Mouse (Mus musculus) hindbrain, embryonic 15.5 days (tissue): Measurements from ENCODE around the gene Mx1. TPM values are rescaled to one million over a fixed set of nuclear protein-coding genes. Genes with fewer than 3 reads are reported as not detected.
A peak's percentile ranks its signal among the peaks of the same experiment; 100 is the strongest.

Experiments
- ATAC-seq: fragments of 200-750 bp; cut with Nextera tagmentation; 2 replicates; pipeline ENCODE4 v1.8.0; 2017; ENCODE audit warnings: low read depth, moderate number of reproducible peaks, moderate TSS enrichment; ENCODE audit not compliant: low FRiP score
- H3K27ac ChIP-seq: fragments of 300-500 bp; sonication (generic); replicated peaks from 2 replicates; pipeline ENCODE4 v1.5.1; 2015; ENCODE audit warnings: mild to moderate bottlenecking, inconsistent platforms
- H3K27me3 ChIP-seq: fragments of 300-500 bp; sonication (generic); 2 replicates; pipeline ENCODE4 v1.6.1; 2015; ENCODE audit warnings: control low read depth, inconsistent platforms
- H3K36me3 ChIP-seq: fragments of 300-500 bp; sonication (generic); 2 replicates; pipeline ENCODE4 v1.6.1; 2015; ENCODE audit warnings: control low read depth, inconsistent platforms
- H3K4me1 ChIP-seq: fragments of 300-500 bp; sonication (generic); replicated peaks from 2 replicates; pipeline ENCODE4 v1.6.1; 2015; ENCODE audit warnings: control low read depth, inconsistent platforms
- H3K4me2 ChIP-seq: fragments of 300-500 bp; sonication (generic); 2 replicates; pipeline ENCODE4 v1.6.1; 2015; ENCODE audit warnings: moderate library complexity, mild to moderate bottlenecking, inconsistent platforms
- H3K4me3 ChIP-seq: fragments of 300-500 bp; sonication (generic); 2 replicates; pipeline ENCODE4 v1.5.1; 2015; ENCODE audit warnings: mild to moderate bottlenecking, inconsistent platforms
- H3K9ac ChIP-seq: fragments of 300-500 bp; sonication (generic); 2 replicates; pipeline ENCODE4 v1.6.1; 2015; ENCODE audit warnings: inconsistent platforms
- H3K9me3 ChIP-seq: fragments of 300-500 bp; sonication (generic); 2 replicates; pipeline ENCODE4 v1.6.1; 2016; ENCODE audit warnings: control low read depth, inconsistent platforms
- WGBS: fragments of 180-500 bp; shearing (Covaris S2); methylation state at CpG from one replicate; pipeline ENCODE4 v1.1.7; 2015; 5-methylcytosine and 5-hydroxymethylcytosine counted together
- polyA plus RNA-seq: library from polyadenylated mRNA; unstranded; fragments of >200 nt; fragmentation: Nextera tagmentation; extraction: Ambion mirVana; gene quantifications from 2 replicates; pipeline ENCODE4 v1.2.1, GENCODE M21; 2015

Mx1 gene
- polyA plus RNA-seq, 1 experiment from 2014 or later, result 0.17 TPM

- ATAC-seq, result no peak
- Histone ChIP-seq H3K27me3 (no peaks in the 10 kb centered on the region), H3K36me3 (no peaks in the 10 kb centered on the region)
Observed at GRCm38 (mm10) chr16:97438191-97438590, 24.5 kb downstream of the Mx1 start.

GRCm38 (mm10) chr16:97437448-97438056 lies 25.2 kb downstream of the Mx1 start:
- no peak for ATAC-seq
- no peak overlapping the region for H3K27ac ChIP-seq
- 59% methylated on average over 1 of the region's 1 CpGs for WGBS
- no peaks in the 10 kb centered on the region for H3K9me3 ChIP-seq
- no peaks in the 10 kb centered on the region for H3K4me1 ChIP-seq
- H3K4me3 ChIP-seq, result no peak overlapping the region
- no peak overlapping the region for H3K4me2 ChIP-seq
- H3K27me3 ChIP-seq, result no peaks in the 10 kb centered on the region
- H3K36me3 ChIP-seq, result no peaks in the 10 kb centered on the region
- no peak overlapping the region for H3K9ac ChIP-seq

More at GRCm38 (mm10) chr16:97438191-97438590, 24.5 kb downstream of the Mx1 start:
- H3K27ac ChIP-seq, result no peak overlapping the region
- H3K4me1 ChIP-seq, result no peaks in the 10 kb centered on the region
- H3K9me3 ChIP-seq, result no peaks in the 10 kb centered on the region
- H3K9ac ChIP-seq, result no peak overlapping the region
- no peak overlapping the region for H3K4me2 ChIP-seq
- WGBS, result 69% methylated on average over 3 of the region's 3 CpGs
- H3K4me3 ChIP-seq, result no peak overlapping the region

- H3K4me2 ChIP-seq, result no peak overlapping the region
- 66% methylated on average over 2 of the region's 2 CpGs for WGBS
- no peak for ATAC-seq
Observed at GRCm38 (mm10) chr16:97434206-97434605, 28.5 kb downstream of the Mx1 start.

GRCm38 (mm10) chr16:97431328-97431727 lies 31.4 kb downstream of the Mx1 start:
- Histone ChIP-seq H3K9ac (no peak overlapping the region), H3K9me3 (no peaks in the 10 kb centered on the region), H3K4me2 (no peak overlapping the region), H3K4me1 (no peaks in the 10 kb centered on the region), H3K27ac (no peak overlapping the region), H3K27me3 (no peaks in the 10 kb centered on the region), H3K4me3 (no peak overlapping the region), H3K36me3 (no peaks in the 10 kb centered on the region)
- no peak for ATAC-seq
- 82% methylated on average over 4 of the region's 4 CpGs for WGBS

More at GRCm38 (mm10) chr16:97434206-97434605, 28.5 kb downstream of the Mx1 start:
- no peak overlapping the region for H3K27ac ChIP-seq
- H3K9ac ChIP-seq, result no peak overlapping the region
- no peaks in the 10 kb centered on the region for H3K9me3 ChIP-seq
- H3K27me3 ChIP-seq, result no peaks in the 10 kb centered on the region
- H3K4me1 ChIP-seq, result no peaks in the 10 kb centered on the region
- H3K4me3 ChIP-seq, result no peak overlapping the region
- H3K36me3 ChIP-seq, result no peaks in the 10 kb centered on the region

- Histone ChIP-seq H3K4me2 (no peak overlapping the region), H3K4me1 (no peaks in the 10 kb centered on the region), H3K4me3 (no peak overlapping the region), H3K36me3 (no peaks in the 10 kb centered on the region), H3K27ac (no peak overlapping the region), H3K27me3 (no peaks in the 10 kb centered on the region), H3K9me3 (no peaks in the 10 kb centered on the region), H3K9ac (no peak overlapping the region)
- no peak for ATAC-seq
- WGBS, result 96% methylated on average over 4 of the region's 4 CpGs
Observed at GRCm38 (mm10) chr16:97430091-97430490, 32.6 kb downstream of the Mx1 start.

GRCm38 (mm10) chr16:97428026-97428425 lies 34.7 kb downstream of the Mx1 start:
- H3K4me1 ChIP-seq, result no peaks in the 10 kb centered on the region
- H3K36me3 ChIP-seq, result no peaks in the 10 kb centered on the region
- ATAC-seq, result no peak
- H3K9ac ChIP-seq, result no peak overlapping the region
- H3K4me2 ChIP-seq, result no peak overlapping the region
- H3K9me3 ChIP-seq, result no peaks in the 10 kb centered on the region
- no peak overlapping the region for H3K27ac ChIP-seq
- WGBS, result 85% methylated on average over 3 of the region's 3 CpGs
- H3K27me3 ChIP-seq, result no peaks in the 10 kb centered on the region
- no peak overlapping the region for H3K4me3 ChIP-seq

GRCm38 (mm10) chr16:97423627-97424026 lies 39.1 kb downstream of the Mx1 start:
- no peaks in the 10 kb centered on the region for H3K9me3 ChIP-seq
- ATAC-seq, result no peak
- no peak overlapping the region for H3K4me3 ChIP-seq
- no peak overlapping the region for H3K4me2 ChIP-seq
- H3K36me3 ChIP-seq, result no peaks in the 10 kb centered on the region
- WGBS, result 70% methylated on average over 1 of the region's 1 CpGs
- no peak overlapping the region for H3K9ac ChIP-seq
- H3K27ac ChIP-seq, result no peak overlapping the region
- no peaks in the 10 kb centered on the region for H3K4me1 ChIP-seq
- H3K27me3 ChIP-seq, result no peaks in the 10 kb centered on the region

- no peak overlapping the region for H3K4me2 ChIP-seq
- H3K9me3 ChIP-seq, result no peaks in the 10 kb centered on the region
- H3K27ac ChIP-seq, result no peak overlapping the region
- WGBS, result 79% methylated on average over 6 of the region's 6 CpGs
- no peak overlapping the region for H3K4me3 ChIP-seq
- H3K36me3 ChIP-seq, result no peaks in the 10 kb centered on the region
- no peak for ATAC-seq
- H3K27me3 ChIP-seq, result no peaks in the 10 kb centered on the region
- no peak overlapping the region for H3K9ac ChIP-seq
- no peaks in the 10 kb centered on the region for H3K4me1 ChIP-seq
Observed at GRCm38 (mm10) chr16:97421671-97422070, 41.0 kb downstream of the Mx1 start.

- Histone ChIP-seq H3K9me3 (no peaks in the 10 kb centered on the region), H3K4me3 (no peak overlapping the region), H3K27ac (no peak overlapping the region), H3K4me2 (no peak overlapping the region), H3K36me3 (no peaks in the 10 kb centered on the region), H3K4me1 (no peaks in the 10 kb centered on the region), H3K9ac (no peak overlapping the region), H3K27me3 (no peaks in the 10 kb centered on the region)
- 95% methylated on average over 6 of the region's 6 CpGs for WGBS
- ATAC-seq, result no peak
Observed at GRCm38 (mm10) chr16:97418749-97419453, 43.8 kb downstream of the Mx1 start.

GRCm38 (mm10) chr16:97417896-97418542 lies 44.7 kb downstream of the Mx1 start:
- WGBS, result 22% methylated on average over 4 of the region's 4 CpGs
- Histone ChIP-seq H3K4me1 (no peaks in the 10 kb centered on the region), H3K27me3 (no peaks in the 10 kb centered on the region), H3K9ac (no peak overlapping the region), H3K36me3 (no peaks in the 10 kb centered on the region), H3K9me3 (no peaks in the 10 kb centered on the region), H3K4me2 (no peak overlapping the region), H3K27ac (no peak overlapping the region), H3K4me3 (no peak overlapping the region)
- peak; percentile 63; the same call in 1 of the 2 replicates for ATAC-seq

- 96% methylated on average over 5 of the region's 5 CpGs for WGBS
- no peaks in the 10 kb centered on the region for H3K27me3 ChIP-seq
- H3K27ac ChIP-seq, result no peak overlapping the region
- no peak overlapping the region for H3K4me2 ChIP-seq
- H3K9me3 ChIP-seq, result no peaks in the 10 kb centered on the region
- no peak for ATAC-seq
- H3K36me3 ChIP-seq, result no peaks in the 10 kb centered on the region
- no peak overlapping the region for H3K4me3 ChIP-seq
- no peak overlapping the region for H3K9ac ChIP-seq
- no peaks in the 10 kb centered on the region for H3K4me1 ChIP-seq
Observed at GRCm38 (mm10) chr16:97405476-97406012, 57.2 kb downstream of the Mx1 start.

GRCm38 (mm10) chr16:97402213-97402785 lies 60.4 kb downstream of the Mx1 start:
- no peaks in the 10 kb centered on the region for H3K9me3 ChIP-seq
- H3K36me3 ChIP-seq, result no peaks in the 10 kb centered on the region
- no peak overlapping the region for H3K27ac ChIP-seq
- ATAC-seq, result no peak
- H3K4me1 ChIP-seq, result no peaks in the 10 kb centered on the region
- WGBS, result 65% methylated on average over 4 of the region's 4 CpGs
- H3K4me2 ChIP-seq, result no peak overlapping the region
- H3K4me3 ChIP-seq, result no peak overlapping the region
- no peaks in the 10 kb centered on the region for H3K27me3 ChIP-seq
- H3K9ac ChIP-seq, result no peak overlapping the region
